Mouse (Mus musculus): ENCODE measurements at regions not wholly inside any gene's neighbourhood (a gene's known extent, or its start where the extent isn't known, plus 50 kb on each side); places are given as distances from the start of the nearest gene placed in this dataset.
A peak's percentile ranks its signal among the peaks of the same experiment; 100 is the strongest.

DNA sequence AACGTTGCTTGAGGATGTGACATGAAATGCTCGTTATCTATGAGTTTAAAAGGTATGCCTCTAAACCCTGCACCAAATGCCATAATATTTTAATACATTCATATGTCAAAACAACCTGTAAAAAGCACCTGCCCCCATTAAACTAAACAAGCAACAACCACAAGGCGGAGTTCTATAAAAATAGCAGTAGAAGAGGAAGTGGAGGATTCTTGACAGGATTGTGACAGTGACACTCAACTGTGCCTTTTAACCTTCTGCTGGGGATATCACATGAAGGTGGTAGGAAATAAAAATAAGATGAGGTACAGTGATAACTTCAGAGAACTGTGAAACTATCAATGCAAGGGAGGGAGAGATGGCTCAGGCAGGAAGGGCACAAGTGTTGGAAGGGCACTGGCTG lies 58.6 kb upstream of the Dbx2 start:
- no peak for DNase-seq

DNA sequence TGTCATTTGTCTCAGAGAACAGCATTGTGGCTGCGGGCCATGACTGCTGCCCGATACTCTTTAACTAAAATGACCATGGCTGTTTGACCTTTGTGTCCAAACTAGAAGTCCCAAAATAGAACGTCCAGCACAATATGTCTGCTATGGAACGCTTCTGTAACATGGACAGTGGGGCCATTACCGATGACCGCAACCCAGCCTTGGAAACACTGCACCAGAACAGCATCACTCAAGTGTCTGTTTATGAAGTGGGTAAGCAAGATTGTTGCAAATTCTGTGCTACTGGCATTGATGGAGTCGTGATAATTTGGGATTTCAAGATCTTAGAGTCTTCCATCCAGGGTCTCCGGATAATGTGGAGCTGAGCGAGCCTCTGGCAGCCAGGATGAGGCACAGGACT lies 60.2 kb upstream of the Dbx2 start:
- no peak for DNase-seq

DNA sequence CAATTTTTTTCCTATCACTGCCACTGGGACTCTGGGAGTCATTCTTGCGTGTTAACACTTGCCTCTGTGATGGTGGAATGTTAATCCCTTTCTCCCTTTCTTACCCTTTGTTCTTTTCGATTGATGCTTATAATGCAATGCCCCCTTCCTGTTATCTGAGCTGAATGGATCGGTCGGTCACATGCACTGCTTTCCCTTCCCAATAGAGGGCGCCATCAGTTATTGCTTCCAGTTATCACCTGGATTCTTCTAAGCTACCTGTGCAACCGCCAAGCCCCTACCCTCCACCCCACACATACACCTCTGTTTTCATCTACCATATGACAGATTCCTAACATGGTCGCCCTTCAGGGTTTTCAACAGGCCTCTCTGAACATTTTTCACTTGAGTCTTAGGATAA lies 66.9 kb upstream of the Ano6 start:
- DNase-seq: no peak

DNA sequence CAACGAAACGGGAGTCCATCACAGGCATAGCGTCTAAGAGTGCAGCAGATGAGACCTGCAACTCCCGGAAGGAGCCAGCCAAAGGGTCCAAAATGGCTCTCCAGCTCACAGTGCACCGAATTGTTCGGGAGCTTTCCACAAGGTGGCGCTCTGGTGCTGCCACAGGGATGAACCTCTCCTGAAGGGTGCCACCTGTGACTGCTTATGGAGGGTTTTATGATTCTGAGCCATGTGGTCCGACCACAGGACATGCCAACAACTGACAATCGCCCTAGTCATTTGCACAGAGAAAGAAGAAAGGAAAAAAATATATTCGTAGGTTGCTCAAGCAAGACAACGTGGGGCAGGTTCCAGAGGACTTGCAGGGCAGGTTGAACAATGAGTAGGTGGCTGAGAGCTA lies 64.8 kb upstream of the Ano6 start:
- DNase-seq: peak; percentile 64

DNA sequence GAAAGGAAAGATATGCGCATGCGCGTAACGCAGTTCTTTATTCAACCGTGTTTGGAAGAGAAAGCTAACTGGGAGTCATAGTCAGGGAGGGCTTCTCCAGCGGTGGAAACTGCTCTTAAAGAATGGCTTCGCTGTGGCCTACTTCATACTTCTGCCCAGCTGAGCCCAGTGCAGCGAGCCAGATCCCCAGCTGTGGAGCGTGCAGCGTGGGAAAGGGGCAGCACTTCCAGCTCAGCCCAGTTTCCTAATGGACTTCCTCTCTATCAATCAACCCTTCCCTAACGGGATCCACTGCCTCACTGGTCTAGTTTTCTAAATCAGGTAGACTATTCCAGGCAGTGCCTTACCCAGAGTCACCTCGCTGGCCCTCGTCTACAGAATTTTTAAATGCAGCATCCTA lies 64.1 kb upstream of the Ano6 start:
- DNase-seq: no peak

DNA sequence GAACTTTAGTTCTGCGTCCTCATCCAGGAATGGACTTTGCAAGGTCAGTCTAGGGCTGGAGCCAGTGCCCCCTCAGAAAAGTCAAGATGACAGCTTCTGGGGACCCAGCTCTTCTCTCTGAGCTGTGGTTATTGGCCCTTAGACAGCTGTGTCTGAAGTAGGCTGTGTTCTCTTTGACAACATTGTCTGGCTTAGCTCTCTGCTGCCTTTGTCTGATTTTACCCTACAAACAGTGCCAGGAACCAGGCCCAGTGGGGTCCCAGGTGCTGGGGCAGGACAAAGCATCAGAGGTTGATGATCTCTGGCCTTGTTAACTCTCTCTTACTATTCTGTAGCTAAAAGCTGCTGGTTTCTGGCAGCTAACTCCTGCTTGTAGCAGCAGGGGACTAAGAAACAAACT lies 54.9 kb upstream of the Ano6 start:
- no peak for DNase-seq

Data from liver (tissue).